Mouse (Mus musculus): ENCODE data around the gene Tarbp2.

- TF ChIP-seq POLR2A (IDR thresholded peaks at IDR 0.05; ENCODE audit: low read depth, low read length) (no peak), CTCF (conservative IDR thresholded peaks at IDR 0.05; ENCODE audit: insufficient read depth, insufficient read length, low read depth, low read length) (no peak)
These were observed 11.5 kb upstream of the Tarbp2 start for GRCm38 (mm10) chr15:102506464-102506830.
